Comparison of ENCODE assay signal across 30 mouse cellular contexts in the genomic region with DNA sequence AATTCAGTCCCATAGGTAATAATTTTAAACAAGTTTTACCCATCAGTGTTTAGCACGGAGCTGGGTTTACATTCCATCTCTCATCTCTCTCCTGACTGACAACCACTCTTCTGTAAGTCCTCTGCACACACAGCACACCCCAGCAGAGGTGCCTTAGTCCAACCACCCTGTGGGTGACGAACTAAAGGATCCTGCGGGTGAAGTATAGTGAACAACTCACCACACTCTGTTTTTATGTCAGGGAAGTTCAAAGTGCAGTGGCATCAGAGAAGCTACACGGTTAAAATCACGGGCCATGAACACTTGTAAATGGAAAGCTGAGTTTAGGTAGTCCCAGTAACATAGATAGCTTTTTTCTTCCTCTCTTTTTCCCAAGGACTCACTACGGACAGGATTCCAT.
DNase-seq lines count a peak whose midpoint lies in the region; ATAC-seq lines count a peak whose summit lies in the region.
"Had no signal": no experiment of that assay in that cellular context is flagged by ENCODE, and none has a peak within 500 bp of the region (broad histone marks: within the 10 kb centered on the region; RNA-seq: fewer than 3 reads in every experiment).

No protein-coding gene starts in this region.

- no peak overlapping the region for H3K27ac ChIP-seq in hindbrain, embryonic 10.5 days
- H3K27ac ChIP-seq in midbrain, embryonic 10.5 days (replicated peaks) = no peak overlapping the region
- H3K27ac ChIP-seq: forebrain, embryonic 15.5 days; heart, embryonic 13.5 days; hindbrain, embryonic 15.5 days; limb, embryonic 10.5 days; limb, embryonic 15.5 days; liver, embryonic 13.5 days; macrophage; neural tube, embryonic 15.5 days; stomach, postnatal 0 days had no signal

- peak; percentile 9 for DNase-seq in kidney, postnatal 14 days
- no peak for DNase-seq in kidney, postnatal 10 days
- DNase-seq in large intestine, adult 2 months (ENCODE audit: low read depth, low spot score) = peak; percentile 18
- peak; percentile 24 for DNase-seq in thymus, postnatal 25 days
- DNase-seq in hindbrain, embryonic 10.5 days (ENCODE audit: low spot score) = no peak
- no peak for DNase-seq in retina, embryonic 14.5 days (ENCODE audit: low spot score)
- no peak for DNase-seq in midbrain, embryonic 10.5 days (ENCODE audit: low spot score)
- DNase-seq: adrenal gland, postnatal 36 days; cerebellum, adult 2 months; cerebellum, postnatal 14 days; gastrocnemius, postnatal 36 days; heart, postnatal 10 days; kidney, postnatal 4 days; layer of hippocampus, postnatal 36 days; liver, embryonic 13.5 days; lung, adult 18-20 months; midbrain, embryonic 14.5 days; right cerebral cortex, adult 18-20 months; spleen, adult 18-20 months had no signal

- ATAC-seq in activated CD4-positive, CD25-positive, alpha-beta regulatory T cell, adult 4 months = peak; percentile 20
- ATAC-seq: forebrain, embryonic 15.5 days; lung, postnatal 0 days; Patski had no signal

- no peaks in the 10 kb centered on the region for H3K9me3 ChIP-seq in hindbrain, embryonic 10.5 days
- no peaks in the 10 kb centered on the region for H3K9me3 ChIP-seq in midbrain, embryonic 10.5 days (replicated peaks)
- H3K9me3 ChIP-seq: forebrain, embryonic 15.5 days; heart, embryonic 13.5 days; hindbrain, embryonic 15.5 days; limb, embryonic 10.5 days; limb, embryonic 15.5 days; liver, embryonic 13.5 days; neural tube, embryonic 15.5 days had no signal

- no peaks in the 10 kb centered on the region for H3K27me3 ChIP-seq in hindbrain, embryonic 10.5 days (ENCODE audit: insufficient read depth, poor library complexity, severe bottlenecking)
- no peaks in the 10 kb centered on the region for H3K27me3 ChIP-seq in midbrain, embryonic 10.5 days (ENCODE audit: low read depth, poor library complexity, severe bottlenecking)
- H3K27me3 ChIP-seq: forebrain, embryonic 15.5 days; heart, embryonic 13.5 days; hindbrain, embryonic 15.5 days; limb, embryonic 15.5 days; liver, embryonic 13.5 days; neural tube, embryonic 15.5 days; Patski had no signal

- no peak overlapping the region for H3K4me3 ChIP-seq in hindbrain, embryonic 10.5 days
- no peak overlapping the region for H3K4me3 ChIP-seq in midbrain, embryonic 10.5 days
- H3K4me3 ChIP-seq: forebrain, embryonic 15.5 days; heart, embryonic 13.5 days; hindbrain, embryonic 15.5 days; limb, embryonic 10.5 days; limb, embryonic 15.5 days; liver, embryonic 13.5 days; neural tube, embryonic 15.5 days had no signal

- H3K4me1 ChIP-seq in hindbrain, embryonic 10.5 days (replicated peaks) = peaks cover 4% of the 10 kb centered on the region; the same call in 1 of the 2 replicates
- H3K4me1 ChIP-seq in midbrain, embryonic 10.5 days = peaks cover 12% of the 10 kb centered on the region
- H3K4me1 ChIP-seq: forebrain, embryonic 15.5 days; limb, embryonic 10.5 days had no signal

- WGBS in large intestine, adult 2 months = 42% methylated on average over 6 of the region's 6 CpGs
- WGBS in hindbrain, embryonic 10.5 days = 88% methylated on average over 6 of the region's 6 CpGs
- 88% methylated on average over 6 of the region's 6 CpGs for WGBS in midbrain, embryonic 10.5 days

- no peaks in the 10 kb centered on the region for H3K36me3 ChIP-seq in hindbrain, embryonic 10.5 days
- no peaks in the 10 kb centered on the region for H3K36me3 ChIP-seq in midbrain, embryonic 10.5 days
- H3K36me3 ChIP-seq: forebrain, embryonic 15.5 days; heart, embryonic 13.5 days; hindbrain, embryonic 15.5 days; limb, embryonic 10.5 days; limb, embryonic 15.5 days; liver, embryonic 13.5 days; neural tube, embryonic 15.5 days had no signal

Comparison
In these comparisons a context has a peak if more than half of its experiments do, and no peak if none do; other contexts are left out.
1. DNase-seq: peak in kidney, postnatal 14 days (single experiment), large intestine, adult 2 months (single experiment) and thymus, postnatal 25 days (single experiment); none in kidney, postnatal 10 days (single experiment), hindbrain, embryonic 10.5 days (single experiment), retina, embryonic 14.5 days (single experiment) and midbrain, embryonic 10.5 days (single experiment).